8 mouse cellular contexts compared by ENCODE assay signal in the genomic region with DNA sequence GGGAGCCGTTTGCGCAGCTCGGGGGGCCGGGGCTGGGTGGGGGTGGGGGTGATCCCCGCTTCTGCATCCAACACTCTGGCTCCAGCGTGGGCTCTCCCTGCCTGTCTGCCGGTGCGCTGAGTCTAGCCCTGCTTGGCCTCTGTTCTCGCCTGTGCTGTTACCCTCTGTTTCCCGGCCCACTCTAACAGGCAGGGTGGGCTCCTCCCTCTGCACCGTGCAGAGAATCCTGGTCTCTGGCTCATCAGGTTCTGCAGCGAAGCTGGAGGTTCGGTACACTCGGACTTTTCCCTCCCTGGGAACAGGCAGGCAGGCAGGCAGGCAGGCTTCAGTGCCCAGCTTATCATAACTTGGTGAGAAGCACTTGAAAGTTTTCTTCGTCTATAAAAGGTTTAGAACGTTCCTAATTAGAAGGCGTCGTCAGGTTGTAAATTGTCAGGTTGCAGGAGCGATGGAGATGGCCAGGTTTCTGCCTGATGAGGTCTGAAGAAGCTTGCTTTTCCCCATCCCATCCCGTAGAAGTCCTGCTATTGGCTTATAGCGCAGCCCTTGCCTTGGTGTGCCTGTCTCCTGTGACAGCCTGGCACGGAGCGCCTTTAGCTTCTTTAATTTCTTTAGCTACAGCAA. TPM values are rescaled to one million over a fixed set of nuclear protein-coding genes. Genes with fewer than 3 reads are reported as not detected.
DNase-seq lines count a peak whose midpoint lies in the region; ATAC-seq and TF ChIP-seq lines count a peak whose summit lies in the region.

No protein-coding gene starts in this region.

- H3K36me3 ChIP-seq in kidney, adult 2 months (ENCODE audit: control insufficient read depth, insufficient read depth, low read length): peaks cover 7% of the 10 kb centered on the region
- H3K36me3 ChIP-seq in forebrain, embryonic 11.5 days (ENCODE audit: control insufficient read depth, insufficient read depth, low read length): peaks cover 2% of the 10 kb centered on the region; the same call in 1 of the 2 replicates
- H3K36me3 ChIP-seq in hindbrain, embryonic 14.5 days (replicated peaks; ENCODE audit: control insufficient read depth, insufficient read depth): peaks cover 11% of the 10 kb centered on the region; the same call in 1 of the 2 replicates
- H3K36me3 ChIP-seq in limb, embryonic 15.5 days: peaks cover 11% of the 10 kb centered on the region
- H3K36me3 ChIP-seq in midbrain, postnatal 0 days (ENCODE audit: insufficient read depth, low read length): 0 out of 2 replicates have a peak, but pooled peaks cover 5% of the 10 kb centered on the region

- no peaks in the 10 kb centered on the region for H3K4me1 ChIP-seq in kidney, adult 2 months (ENCODE audit: control insufficient read depth, insufficient read depth, low read length)
- no peaks in the 10 kb centered on the region for H3K4me1 ChIP-seq in forebrain, embryonic 11.5 days (replicated peaks; ENCODE audit: control insufficient read depth, insufficient read depth, low read length)
- peaks cover 19% of the 10 kb centered on the region for H3K4me1 ChIP-seq in hindbrain, embryonic 14.5 days (replicated peaks; ENCODE audit: control insufficient read depth, insufficient read depth, low read length)
- H3K4me1 ChIP-seq in limb, embryonic 15.5 days: peaks cover 15% of the 10 kb centered on the region
- H3K4me1 ChIP-seq in midbrain, postnatal 0 days (ENCODE audit: insufficient read depth, low read length): peaks cover 3% of the 10 kb centered on the region; the same call in 1 of the 2 replicates

- no peak for TF ChIP-seq CTCF in kidney, adult 2 months (conservative IDR thresholded peaks at IDR 0.05; ENCODE audit: insufficient read depth, insufficient read length, low read depth, low read length)
- no peak for TF ChIP-seq CTCF in midbrain, postnatal 0 days (IDR thresholded peaks at IDR 0.05)

- H3K4me3 ChIP-seq in kidney, adult 2 months (ENCODE audit: insufficient read depth, low read depth, low read length): peak overlapping the region; percentile 80
- peak overlapping the region; percentile 63 for H3K4me3 ChIP-seq in forebrain, embryonic 11.5 days (ENCODE audit: low read depth, low read length)
- H3K4me3 ChIP-seq in hindbrain, embryonic 14.5 days (replicated peaks; ENCODE audit: low read length): peak overlapping the region; percentile 75
- peak overlapping the region; percentile 85 for H3K4me3 ChIP-seq in limb, embryonic 15.5 days
- peak overlapping the region; percentile 89 for H3K4me3 ChIP-seq in midbrain, postnatal 0 days (ENCODE audit: low read depth, low read length)

- no peaks in the 10 kb centered on the region for H3K9me3 ChIP-seq in forebrain, embryonic 11.5 days (ENCODE audit: control insufficient read depth, low read length)
- no peaks in the 10 kb centered on the region for H3K9me3 ChIP-seq in hindbrain, embryonic 14.5 days (ENCODE audit: control insufficient read depth, low read length)
- no peaks in the 10 kb centered on the region for H3K9me3 ChIP-seq in limb, embryonic 15.5 days
- H3K9me3 ChIP-seq in midbrain, postnatal 0 days (ENCODE audit: low read length): no peaks in the 10 kb centered on the region

- no peak for TF ChIP-seq POLR2A in kidney, adult 2 months (IDR thresholded peaks at IDR 0.05; ENCODE audit: low read depth, low read length)

- no peaks in the 10 kb centered on the region for H3K27me3 ChIP-seq in kidney, adult 2 months (replicated peaks; ENCODE audit: control insufficient read depth, insufficient read depth, low read length)
- H3K27me3 ChIP-seq in forebrain, embryonic 11.5 days (ENCODE audit: control insufficient read depth, insufficient read depth, low read length): no peaks in the 10 kb centered on the region
- no peaks in the 10 kb centered on the region for H3K27me3 ChIP-seq in hindbrain, embryonic 14.5 days (ENCODE audit: control insufficient read depth, insufficient read depth, low read length)
- H3K27me3 ChIP-seq in limb, embryonic 15.5 days: no peaks in the 10 kb centered on the region
- H3K27me3 ChIP-seq in midbrain, postnatal 0 days (ENCODE audit: insufficient read depth, low read length): no peaks in the 10 kb centered on the region

- peak overlapping the region; percentile 60 for H3K4me2 ChIP-seq in forebrain, embryonic 11.5 days (ENCODE audit: low read depth, low read length, severe bottlenecking)
- H3K4me2 ChIP-seq in hindbrain, embryonic 14.5 days (replicated peaks): peak overlapping the region; percentile 89
- peak overlapping the region; percentile 68 for H3K4me2 ChIP-seq in limb, embryonic 15.5 days
- H3K4me2 ChIP-seq in midbrain, postnatal 0 days (ENCODE audit: low read depth, low read length, poor library complexity, severe bottlenecking): peak overlapping the region; percentile 69

- H3K27ac ChIP-seq in kidney, adult 2 months (ENCODE audit: insufficient read depth, low read depth, low read length): peak overlapping the region; percentile 67
- H3K27ac ChIP-seq in forebrain, embryonic 11.5 days (ENCODE audit: low read depth, low read length): no peak overlapping the region
- H3K27ac ChIP-seq in hindbrain, embryonic 14.5 days: peak overlapping the region; percentile 98
- peak overlapping the region; percentile 98 for H3K27ac ChIP-seq in limb, embryonic 15.5 days
- peak overlapping the region; percentile 97 for H3K27ac ChIP-seq in midbrain, postnatal 0 days (ENCODE audit: low read depth, low read length)

- DNase-seq in kidney, adult 2 months: peak; percentile 39
- DNase-seq in kidney, adult 8-10 months: no peak
- peak; percentile 74 for DNase-seq in ZHBTc4 (ENCODE audit: low read depth, low spot score)
- DNase-seq in forebrain, embryonic 11.5 days (ENCODE audit: low spot score): no peak
- peak; percentile 29 for DNase-seq in hindbrain, embryonic 14.5 days (ENCODE audit: low spot score)
- DNase-seq in midbrain, postnatal 0 days (ENCODE audit: low spot score): no peak
- DNase-seq in urinary bladder, postnatal 36 days (ENCODE audit: low spot score in 2 of 2): peak; percentile 13 to 25

- ATAC-seq in forebrain, embryonic 11.5 days (replicated peaks; ENCODE audit: low FRiP score): peak; percentile 81
- peak; percentile 83 for ATAC-seq in hindbrain, embryonic 14.5 days (ENCODE audit: low FRiP score)
- peak; percentile 74 for ATAC-seq in limb, embryonic 15.5 days (ENCODE audit: insufficient number of reproducible peaks, low FRiP score, low TSS enrichment, low read depth)
- peak; percentile 78 for ATAC-seq in midbrain, postnatal 0 days (ENCODE audit: low FRiP score)

- H3K9ac ChIP-seq in forebrain, embryonic 11.5 days (ENCODE audit: low read length): peak overlapping the region; percentile 75
- peak overlapping the region; percentile 78 for H3K9ac ChIP-seq in hindbrain, embryonic 14.5 days
- H3K9ac ChIP-seq in limb, embryonic 15.5 days: peak overlapping the region; percentile 87
- H3K9ac ChIP-seq in midbrain, postnatal 0 days (replicated peaks; ENCODE audit: low read length, poor library complexity, severe bottlenecking): peak overlapping the region; percentile 94

- WGBS in kidney, adult 2 months: 2% methylated on average over 23 of the region's 23 CpGs
- under 1% methylated on average over 23 of the region's 23 CpGs for WGBS in forebrain, embryonic 11.5 days
- under 1% methylated on average over 22 of the region's 23 CpGs for whole genome bisulfite sequencing in hindbrain, embryonic 14.5 days
- under 1% methylated on average over 23 of the region's 23 CpGs for WGBS in limb, embryonic 15.5 days
- WGBS in midbrain, postnatal 0 days: under 1% methylated on average over 23 of the region's 23 CpGs

RNA-seq across cellular contexts. Expression of a gene that starts 0.9 kb away (rescaled TPM):
- polyA plus RNA-seq in kidney, adult 2 months (2012; rRNA removed): 98.1 and 123 TPM in 2 replicates
- 16.1 and 16.2 TPM in 2 replicates for polyA plus RNA-seq in forebrain, embryonic 11.5 days (2014; fragmentation: Nextera tagmentation; extraction: Ambion mirVana)
- polyA plus RNA-seq in hindbrain, embryonic 14.5 days (2014; fragmentation: Nextera tagmentation; extraction: Ambion mirVana): 63.8 and 65.1 TPM in 2 replicates
- polyA plus RNA-seq in limb, embryonic 15.5 days (2015; fragmentation: Nextera tagmentation; extraction: Ambion mirVana): 90.5 and 109 TPM in 2 replicates
- total RNA-seq in midbrain, postnatal 0 days (2014; rRNA removed): 59.7 and 59.9 TPM in 2 replicates
- 87.2 and 91.0 TPM in 2 replicates for polyA plus RNA-seq in midbrain, postnatal 0 days (2015; fragmentation: Nextera tagmentation; extraction: Ambion mirVana)

Comparison
In these comparisons a context has a peak if more than half of its experiments do, and no peak if none do; other contexts are left out.
1. DNase-seq: peak in kidney, adult 2 months (single experiment), ZHBTc4 (single experiment), hindbrain, embryonic 14.5 days (single experiment) and urinary bladder, postnatal 36 days (2 of 2); none in kidney, adult 8-10 months (0 of 2), forebrain, embryonic 11.5 days (single experiment) and midbrain, postnatal 0 days (single experiment).
2. Peak in every context shown above with its lines, with median percentiles within 50 percentile points of each other: H3K4me3 ChIP-seq, ATAC-seq, H3K4me2 ChIP-seq and H3K9ac ChIP-seq.